Mouse (Mus musculus) mouse trophoblast stem cell (cell line): ENCODE measurements around the gene Heatr4.
"Not testable (repeated sequence)": the region's sequence is repeated elsewhere in the genome, so short reads cannot be mapped to it uniquely, and the experiment has no call there.

Source experiments
- in situ Hi-C, 2 experiments: fragments of 300-500 bp; cut with MseI, MboI; formaldehyde crosslinking; loops; 2 replicates in 1 of 2; 3 replicates in 1 of 2; pipeline ENCODE4 v1.15.1; 2025

Heatr4 gene

GRCm38 (mm10) chr12:83938592-83938991 is 46.1 kb downstream of the Heatr4 start:
- in situ Hi-C loops, result not testable (repeated sequence)

GRCm38 (mm10) chr12:83937600-83937999 is 47.1 kb downstream of the Heatr4 start:
- in situ Hi-C loops, result no loop called here

GRCm38 (mm10) chr12:83929186-83929804 is 55.4 kb downstream of the Heatr4 start:
- in situ Hi-C loops, result no loop called here

GRCm38 (mm10) chr12:83927747-83928146 is 56.9 kb downstream of the Heatr4 start:
- in situ Hi-C loops, result no loop called here

GRCm38 (mm10) chr12:83926061-83926460 is 58.6 kb downstream of the Heatr4 start:
- in situ Hi-C loops, result no loop called here

- in situ Hi-C loops, result no loop called here
These were observed 59.4 kb downstream of the Heatr4 start for GRCm38 (mm10) chr12:83925160-83925703.

- in situ Hi-C loops, result no loop called here
These were observed 60.3 kb downstream of the Heatr4 start for GRCm38 (mm10) chr12:83924332-83924731.

GRCm38 (mm10) chr12:83923486-83923859 is 61.2 kb downstream of the Heatr4 start:
- in situ Hi-C loops, result no loop called here

GRCm38 (mm10) chr12:83922724-83923485 is 61.7 kb downstream of the Heatr4 start:
- in situ Hi-C loops, result no loop called here

- in situ Hi-C loops, result no loop called here
These were observed 62.9 kb downstream of the Heatr4 start, which contains the start of gene Numb for GRCm38 (mm10) chr12:83921535-83922381. TSS of gene Numb (minus strand) at chr12:83921934.

- in situ Hi-C loops, result no loop called here
These were observed 63.8 kb downstream of the Heatr4 start for GRCm38 (mm10) chr12:83920721-83921441.

GRCm38 (mm10) chr12:83916884-83917283 is 67.8 kb downstream of the Heatr4 start:
- in situ Hi-C loops, result no loop called here

GRCm38 (mm10) chr12:83914797-83915196 is 69.9 kb downstream of the Heatr4 start:
- in situ Hi-C loops, result no loop called here

GRCm38 (mm10) chr12:83914202-83914740 is 70.4 kb downstream of the Heatr4 start:
- in situ Hi-C loops, result no loop called here

GRCm38 (mm10) chr12:83910451-83910850 is 74.2 kb downstream of the Heatr4 start:
- in situ Hi-C loops, result no loop called here
